Mouse (Mus musculus): ENCODE measurements at regions not wholly inside any gene's neighbourhood (a gene's known extent, or its start where the extent isn't known, plus 50 kb on each side); places are given as distances from the start of the nearest gene placed in this dataset.

DNA sequence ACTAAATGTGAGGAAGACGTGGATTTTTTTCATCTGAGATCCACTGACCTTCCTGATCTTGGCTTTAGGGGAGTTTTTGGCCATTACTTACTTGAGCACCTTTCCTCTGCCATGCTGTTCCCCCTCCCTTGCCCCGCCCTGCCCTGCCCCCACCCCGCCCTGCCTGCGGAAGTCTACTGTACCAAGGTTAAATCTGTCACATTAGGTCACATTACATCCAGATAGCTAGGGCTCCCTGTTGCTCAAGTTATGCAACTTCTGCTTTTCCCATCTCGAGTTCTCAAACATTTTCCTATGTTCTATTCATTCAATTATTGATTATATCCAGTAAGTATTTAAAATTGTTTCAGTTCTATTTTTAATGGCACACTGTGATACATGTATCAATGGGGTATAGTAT lies 144.7 kb upstream of the Cnot2 start:
- H3K9me3 ChIP-seq (replicated peaks): peaks cover 50% of the 10 kb centered on the region
- no peaks in the 10 kb centered on the region for H3K27me3 ChIP-seq (ENCODE audit: insufficient read depth, low read length)
- ATAC-seq (ENCODE audit: extremely low read depth, insufficient number of reproducible peaks, low FRiP score, poor library complexity, severe bottlenecking) (no peak), DNase-seq (ENCODE audit: low spot score) (no peak)
- no peaks in the 10 kb centered on the region for H3K36me3 ChIP-seq (replicated peaks)
- no peaks in the 10 kb centered on the region for H3K4me1 ChIP-seq (ENCODE audit: insufficient read depth, low read depth, low read length)
- no peak overlapping the region for H3K4me3 ChIP-seq (ENCODE audit: low read depth, low read length)
- TF ChIP-seq CTCF (IDR thresholded peaks at IDR 0.05; ENCODE audit: low read depth, low read length) (no peak), POLR2AphosphoS5 (IDR thresholded peaks at IDR 0.05; ENCODE audit: insufficient replicate concordance, low read depth, low read length) (no peak), TAL1 (conservative IDR thresholded peaks at IDR 0.05; ENCODE audit: low read depth, low read length) (no peak), GATA1 (IDR thresholded peaks at IDR 0.05; ENCODE audit: borderline replicate concordance, low read length) (no peak)

DNA sequence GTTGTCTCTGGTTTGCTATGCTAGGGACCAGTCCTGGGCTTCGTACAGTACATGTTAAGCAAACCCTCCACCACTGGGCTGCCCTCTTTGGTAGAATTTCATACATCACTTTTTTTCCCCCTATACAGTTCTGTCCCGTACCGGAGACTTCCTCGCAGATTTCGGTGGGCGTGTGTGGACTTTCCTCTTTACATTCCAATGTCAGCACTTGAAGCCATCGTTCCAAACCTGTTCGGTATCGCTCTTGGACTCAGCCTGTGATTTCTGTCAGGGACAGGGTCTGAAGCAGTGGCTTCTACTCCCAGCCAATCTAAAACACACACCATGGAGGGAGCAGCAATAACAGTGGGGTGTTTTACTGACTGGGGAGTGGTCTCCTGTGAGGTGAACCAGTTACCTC lies 140.7 kb upstream of the Cnot2 start:
- Histone ChIP-seq H3K9me3 (replicated peaks) (peaks cover 40% of the 10 kb centered on the region), H3K4me3 (ENCODE audit: low read depth, low read length) (no peak overlapping the region), H3K4me1 (ENCODE audit: insufficient read depth, low read depth, low read length) (no peaks in the 10 kb centered on the region), H3K36me3 (replicated peaks) (no peaks in the 10 kb centered on the region), H3K27me3 (ENCODE audit: insufficient read depth, low read length) (no peaks in the 10 kb centered on the region)
- no peak for DNase-seq (ENCODE audit: low spot score)
- no peak for TF ChIP-seq CTCF (IDR thresholded peaks at IDR 0.05; ENCODE audit: low read depth, low read length)
- TF ChIP-seq POLR2AphosphoS5 (IDR thresholded peaks at IDR 0.05; ENCODE audit: insufficient replicate concordance, low read depth, low read length): no peak
- no peak for TF ChIP-seq GATA2 (IDR thresholded peaks at IDR 0.05; ENCODE audit: borderline replicate concordance, low read depth, low read length)
- TF ChIP-seq GATA1 (IDR thresholded peaks at IDR 0.05; ENCODE audit: borderline replicate concordance, low read length): no peak
- TF ChIP-seq TAL1 (conservative IDR thresholded peaks at IDR 0.05; ENCODE audit: low read depth, low read length): no peak
- no peak for ATAC-seq (ENCODE audit: extremely low read depth, insufficient number of reproducible peaks, low FRiP score, poor library complexity, severe bottlenecking)

DNA sequence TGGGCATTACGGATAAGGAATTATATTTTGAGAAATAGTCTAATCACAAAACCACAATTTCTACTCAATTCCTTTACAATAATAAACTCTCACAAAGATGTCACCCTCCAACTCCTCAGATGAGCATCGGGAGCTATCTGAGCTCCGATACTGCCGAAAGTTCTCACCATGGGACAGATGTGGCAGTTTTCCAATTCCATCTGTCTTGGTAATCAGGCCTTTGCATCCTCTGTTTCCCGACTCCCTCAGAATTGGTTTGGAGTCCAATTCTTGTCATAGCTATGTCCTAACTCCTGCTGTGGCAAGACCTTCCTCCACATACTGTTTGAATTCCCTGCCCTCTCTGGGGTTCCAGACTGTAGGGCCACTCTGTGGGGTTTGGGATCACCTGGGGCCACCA lies 138.3 kb upstream of the Cnot2 start:
- DNase-seq (ENCODE audit: low spot score): no peak
- TF ChIP-seq GATA1 (IDR thresholded peaks at IDR 0.05; ENCODE audit: borderline replicate concordance, low read length) (no peak), POLR2AphosphoS5 (IDR thresholded peaks at IDR 0.05; ENCODE audit: insufficient replicate concordance, low read depth, low read length) (no peak), TAL1 (conservative IDR thresholded peaks at IDR 0.05; ENCODE audit: low read depth, low read length) (no peak), CTCF (IDR thresholded peaks at IDR 0.05; ENCODE audit: low read depth, low read length) (no peak), GATA2 (IDR thresholded peaks at IDR 0.05; ENCODE audit: borderline replicate concordance, low read depth, low read length) (no peak)
- no peaks in the 10 kb centered on the region for H3K36me3 ChIP-seq (replicated peaks)
- H3K4me1 ChIP-seq (ENCODE audit: insufficient read depth, low read depth, low read length): no peaks in the 10 kb centered on the region
- no peak overlapping the region for H3K4me3 ChIP-seq (ENCODE audit: low read depth, low read length)
- H3K9me3 ChIP-seq (replicated peaks): peaks cover 39% of the 10 kb centered on the region
- H3K27me3 ChIP-seq (ENCODE audit: insufficient read depth, low read length): no peaks in the 10 kb centered on the region
- no peak for ATAC-seq (ENCODE audit: extremely low read depth, insufficient number of reproducible peaks, low FRiP score, poor library complexity, severe bottlenecking)

DNA sequence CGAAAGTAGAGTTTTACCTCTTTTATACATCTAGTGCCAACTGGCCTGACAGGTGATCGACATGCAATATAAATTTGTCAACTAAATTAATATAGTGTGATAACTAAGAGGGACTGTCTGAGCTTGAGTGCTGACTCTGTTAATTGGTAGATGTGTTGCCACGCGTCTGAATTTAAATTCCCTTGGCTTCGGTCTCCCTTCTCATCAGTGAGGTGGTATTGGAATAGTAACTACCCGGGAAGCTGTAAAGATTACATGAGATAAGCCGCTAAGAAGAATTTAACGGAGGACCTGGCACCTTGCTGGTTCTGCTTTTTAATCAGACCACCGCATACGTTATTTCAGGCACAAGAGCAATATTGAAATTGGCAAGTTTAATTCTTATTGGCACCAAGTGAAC lies 136.7 kb upstream of the Cnot2 start:
- no peak for DNase-seq (ENCODE audit: low spot score)
- H3K9me3 ChIP-seq (replicated peaks): peaks cover 50% of the 10 kb centered on the region
- H3K36me3 ChIP-seq (replicated peaks): no peaks in the 10 kb centered on the region
- H3K4me1 ChIP-seq (ENCODE audit: insufficient read depth, low read depth, low read length): no peaks in the 10 kb centered on the region
- ATAC-seq (ENCODE audit: extremely low read depth, insufficient number of reproducible peaks, low FRiP score, poor library complexity, severe bottlenecking): no peak
- H3K27me3 ChIP-seq (ENCODE audit: insufficient read depth, low read length): no peaks in the 10 kb centered on the region
- TF ChIP-seq GATA1 (IDR thresholded peaks at IDR 0.05; ENCODE audit: borderline replicate concordance, low read length) (no peak), GATA2 (IDR thresholded peaks at IDR 0.05; ENCODE audit: borderline replicate concordance, low read depth, low read length) (no peak), POLR2AphosphoS5 (IDR thresholded peaks at IDR 0.05; ENCODE audit: insufficient replicate concordance, low read depth, low read length) (no peak), CTCF (IDR thresholded peaks at IDR 0.05; ENCODE audit: low read depth, low read length) (no peak), TAL1 (conservative IDR thresholded peaks at IDR 0.05; ENCODE audit: low read depth, low read length) (no peak)
- H3K4me3 ChIP-seq (ENCODE audit: low read depth, low read length): no peak overlapping the region

DNA sequence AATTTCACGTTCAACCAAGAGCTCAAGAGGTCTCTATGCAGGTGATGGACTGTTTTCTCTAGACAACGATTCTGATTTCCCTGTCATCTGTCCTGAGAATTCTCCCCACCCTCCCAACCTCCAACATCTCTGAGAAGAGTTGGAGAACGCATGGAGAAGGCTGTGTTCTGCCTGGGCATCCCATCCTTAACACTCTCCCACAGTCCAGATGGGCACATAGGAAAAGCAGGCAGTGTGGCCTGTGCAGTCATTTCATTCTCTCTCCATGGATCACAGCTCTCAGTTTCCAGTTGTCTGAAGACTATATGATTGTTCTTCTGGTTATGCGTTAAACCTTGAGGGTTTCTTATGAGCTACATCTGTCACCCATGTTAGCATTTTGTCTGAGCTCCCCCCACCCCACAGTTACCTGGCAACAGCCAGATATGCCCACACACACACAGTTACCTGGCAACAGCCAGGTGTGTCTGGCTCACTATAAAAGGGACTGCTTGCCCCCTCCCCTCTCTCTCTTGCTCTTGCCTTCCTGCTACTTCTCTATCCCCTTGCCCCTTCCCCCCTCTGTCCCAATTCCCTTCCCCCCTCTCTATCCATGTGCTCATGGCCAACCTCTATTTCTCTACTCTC lies 135.8 kb upstream of the Cnot2 start:
- H3K4me1 ChIP-seq (ENCODE audit: insufficient read depth, low read depth, low read length): no peaks in the 10 kb centered on the region
- no peaks in the 10 kb centered on the region for H3K27me3 ChIP-seq (ENCODE audit: insufficient read depth, low read length)
- ATAC-seq (ENCODE audit: extremely low read depth, insufficient number of reproducible peaks, low FRiP score, poor library complexity, severe bottlenecking) (no peak), DNase-seq (ENCODE audit: low spot score) (no peak)
- no peaks in the 10 kb centered on the region for H3K36me3 ChIP-seq (replicated peaks)
- TF ChIP-seq TAL1 (conservative IDR thresholded peaks at IDR 0.05; ENCODE audit: low read depth, low read length) (no peak), GATA1 (IDR thresholded peaks at IDR 0.05; ENCODE audit: borderline replicate concordance, low read length) (no peak), CTCF (IDR thresholded peaks at IDR 0.05; ENCODE audit: low read depth, low read length) (no peak), POLR2AphosphoS5 (IDR thresholded peaks at IDR 0.05; ENCODE audit: insufficient replicate concordance, low read depth, low read length) (no peak), GATA2 (IDR thresholded peaks at IDR 0.05; ENCODE audit: borderline replicate concordance, low read depth, low read length) (no peak)
- peaks cover 52% of the 10 kb centered on the region for H3K9me3 ChIP-seq (replicated peaks)
- H3K4me3 ChIP-seq (ENCODE audit: low read depth, low read length): no peak overlapping the region

DNA sequence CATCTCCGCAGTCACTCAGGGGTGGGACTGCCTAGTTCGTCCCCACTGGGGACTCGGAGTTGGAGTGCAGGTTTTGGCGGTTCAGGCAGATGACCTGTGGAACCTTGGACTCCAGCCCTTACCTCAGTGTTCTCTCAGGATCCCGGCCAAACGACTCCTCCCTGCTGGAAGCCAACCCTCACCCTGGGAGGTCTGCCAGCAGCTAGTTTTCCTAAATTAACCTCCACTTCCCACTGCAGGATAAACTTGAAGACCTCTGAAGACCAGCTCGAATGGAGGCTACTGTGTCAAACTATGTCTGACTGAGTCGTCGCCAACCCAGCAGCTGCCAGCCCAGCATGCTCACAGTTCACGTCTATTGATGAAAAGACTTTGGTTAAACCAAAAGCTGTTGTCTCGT lies 132.1 kb upstream of the Cnot2 start:
- TF ChIP-seq CTCF (IDR thresholded peaks at IDR 0.05; ENCODE audit: low read depth, low read length) (no peak), TAL1 (conservative IDR thresholded peaks at IDR 0.05; ENCODE audit: low read depth, low read length) (no peak)
- DNase-seq (ENCODE audit: low spot score) (no peak), ATAC-seq (ENCODE audit: extremely low read depth, insufficient number of reproducible peaks, low FRiP score, poor library complexity, severe bottlenecking) (no peak)
- Histone ChIP-seq H3K4me1 (ENCODE audit: insufficient read depth, low read depth, low read length) (no peaks in the 10 kb centered on the region), H3K4me3 (ENCODE audit: low read depth, low read length) (no peak overlapping the region), H3K9me3 (replicated peaks) (peaks cover 48% of the 10 kb centered on the region), H3K36me3 (replicated peaks) (no peaks in the 10 kb centered on the region), H3K27me3 (ENCODE audit: insufficient read depth, low read length) (no peaks in the 10 kb centered on the region)

DNA sequence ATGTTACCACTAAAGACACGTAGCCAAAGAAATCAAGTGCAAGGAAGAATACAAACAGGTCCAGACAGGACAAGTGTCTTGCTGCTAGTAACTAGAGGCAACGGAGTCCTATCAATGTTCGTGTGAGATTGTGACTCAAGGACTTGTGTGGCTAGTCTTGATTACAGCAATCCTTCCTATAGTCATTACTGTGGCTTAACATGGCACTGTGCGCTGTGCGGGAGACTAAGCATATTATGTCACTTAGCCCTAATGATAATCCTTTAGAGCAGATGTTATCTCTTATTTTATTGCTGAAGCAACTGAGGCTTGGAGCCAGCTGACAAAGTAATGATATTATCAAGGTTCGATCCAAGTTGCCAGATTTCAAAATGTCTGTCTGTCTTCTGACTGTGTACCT lies 125.7 kb upstream of the Cnot2 start:
- H3K36me3 ChIP-seq (replicated peaks): no peaks in the 10 kb centered on the region
- H3K4me3 ChIP-seq (ENCODE audit: low read depth, low read length): no peak overlapping the region
- ATAC-seq (ENCODE audit: extremely low read depth, insufficient number of reproducible peaks, low FRiP score, poor library complexity, severe bottlenecking): no peak
- no peaks in the 10 kb centered on the region for H3K27me3 ChIP-seq (ENCODE audit: insufficient read depth, low read length)
- H3K4me1 ChIP-seq (ENCODE audit: insufficient read depth, low read depth, low read length): no peaks in the 10 kb centered on the region
- DNase-seq (ENCODE audit: low spot score): no peak
- peaks cover 25% of the 10 kb centered on the region for H3K9me3 ChIP-seq (replicated peaks)
- TF ChIP-seq TAL1 (conservative IDR thresholded peaks at IDR 0.05; ENCODE audit: low read depth, low read length) (no peak), GATA2 (IDR thresholded peaks at IDR 0.05; ENCODE audit: borderline replicate concordance, low read depth, low read length) (no peak), POLR2AphosphoS5 (IDR thresholded peaks at IDR 0.05; ENCODE audit: insufficient replicate concordance, low read depth, low read length) (no peak), CTCF (IDR thresholded peaks at IDR 0.05; ENCODE audit: low read depth, low read length) (no peak), GATA1 (IDR thresholded peaks at IDR 0.05; ENCODE audit: borderline replicate concordance, low read length) (no peak)
